Mouse (Mus musculus) hindbrain, embryonic 13.5 days (tissue): ENCODE measurements around the gene Trim27. TPM values are rescaled to one million over a fixed set of nuclear protein-coding genes. Genes with fewer than 3 reads are reported as not detected.
A peak's percentile ranks its signal among the peaks of the same experiment; 100 is the strongest.

ENCODE experiments used
- ATAC-seq: fragments of 200-750 bp; cut with Nextera tagmentation; 2 replicates; pipeline ENCODE4 v1.8.0; 2017; ENCODE audit warnings: moderate TSS enrichment; ENCODE audit not compliant: low FRiP score
- H3K27ac ChIP-seq: fragments of 300-500 bp; sonication (generic); 2 replicates; pipeline ENCODE4 v1.5.1; 2015; ENCODE audit warnings: inconsistent platforms, mild to moderate bottlenecking, moderate library complexity
- H3K27me3 ChIP-seq: fragments of 300-500 bp; sonication (generic); 2 replicates; pipeline ENCODE4 v1.6.1; 2015; ENCODE audit warnings: mild to moderate bottlenecking, inconsistent platforms
- H3K36me3 ChIP-seq: fragments of 300-500 bp; sonication (generic); 2 replicates; pipeline ENCODE4 v1.6.1; 2015; ENCODE audit warnings: mild to moderate bottlenecking, inconsistent platforms
- H3K4me1 ChIP-seq: fragments of 300-500 bp; sonication (generic); replicated peaks from 2 replicates; pipeline ENCODE4 v1.6.1; 2015; ENCODE audit warnings: inconsistent platforms
- H3K4me2 ChIP-seq: fragments of 300-500 bp; sonication (generic); 2 replicates; pipeline ENCODE4 v1.6.1; 2015; ENCODE audit warnings: inconsistent platforms, mild to moderate bottlenecking, moderate library complexity
- H3K4me3 ChIP-seq: fragments of 300-500 bp; sonication (generic); 2 replicates; pipeline ENCODE4 v1.5.1; 2015; ENCODE audit warnings: mild to moderate bottlenecking, inconsistent platforms
- H3K9ac ChIP-seq: fragments of 300-500 bp; sonication (generic); 2 replicates; pipeline ENCODE4 v1.6.1; 2015; ENCODE audit warnings: mild to moderate bottlenecking, inconsistent platforms
- H3K9me3 ChIP-seq: fragments of 300-500 bp; sonication (generic); 2 replicates; pipeline ENCODE4 v1.6.1; 2016; ENCODE audit warnings: inconsistent platforms
- WGBS: fragments of 180-500 bp; shearing (Covaris S2); methylation state at CpG from one replicate; pipeline ENCODE4 v1.1.7; 2015; 5-methylcytosine and 5-hydroxymethylcytosine counted together
- polyA plus RNA-seq: library from polyadenylated mRNA; unstranded; fragments of >200 nt; fragmentation: Nextera tagmentation; extraction: Ambion mirVana; gene quantifications from 2 replicates; pipeline ENCODE4 v1.2.1, GENCODE M21; 2015

Gene Trim27
- polyA plus RNA-seq, 1 experiment from 2014 or later, result 82.6 TPM

DNA sequence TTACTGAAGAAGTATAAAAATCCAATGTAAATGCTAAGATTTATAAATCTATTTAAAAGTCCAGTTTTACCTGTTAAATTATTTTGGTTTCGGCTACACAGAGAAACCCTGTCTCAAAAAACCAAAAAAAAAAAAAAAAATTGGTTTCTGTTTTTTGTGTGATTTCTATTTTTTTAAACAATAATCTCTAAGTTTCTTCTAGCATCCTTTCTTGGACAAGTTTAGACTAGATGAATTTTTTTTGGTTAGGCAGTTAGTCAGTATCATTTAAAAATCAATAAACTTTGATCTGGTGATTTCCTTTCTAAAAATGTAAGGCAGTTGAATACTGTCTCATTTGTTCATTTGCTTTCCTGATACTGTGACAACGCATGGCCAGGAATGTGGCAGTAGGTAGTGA, 19.1 kb downstream of the Trim27 start:
- Histone ChIP-seq H3K36me3 (peaks cover 6% of the 10 kb centered on the region), H3K27ac (no peak overlapping the region), H3K4me3 (no peak overlapping the region), H3K9ac (no peak overlapping the region), H3K4me2 (no peak overlapping the region; the same call in 1 of the 2 replicates), H3K9me3 (no peaks in the 10 kb centered on the region), H3K4me1 (peaks cover 6% of the 10 kb centered on the region; the same call in 1 of the 2 replicates), H3K27me3 (no peaks in the 10 kb centered on the region)
- ATAC-seq, result no peak
- WGBS, result 75% methylated on average over 2 of the region's 2 CpGs

DNA sequence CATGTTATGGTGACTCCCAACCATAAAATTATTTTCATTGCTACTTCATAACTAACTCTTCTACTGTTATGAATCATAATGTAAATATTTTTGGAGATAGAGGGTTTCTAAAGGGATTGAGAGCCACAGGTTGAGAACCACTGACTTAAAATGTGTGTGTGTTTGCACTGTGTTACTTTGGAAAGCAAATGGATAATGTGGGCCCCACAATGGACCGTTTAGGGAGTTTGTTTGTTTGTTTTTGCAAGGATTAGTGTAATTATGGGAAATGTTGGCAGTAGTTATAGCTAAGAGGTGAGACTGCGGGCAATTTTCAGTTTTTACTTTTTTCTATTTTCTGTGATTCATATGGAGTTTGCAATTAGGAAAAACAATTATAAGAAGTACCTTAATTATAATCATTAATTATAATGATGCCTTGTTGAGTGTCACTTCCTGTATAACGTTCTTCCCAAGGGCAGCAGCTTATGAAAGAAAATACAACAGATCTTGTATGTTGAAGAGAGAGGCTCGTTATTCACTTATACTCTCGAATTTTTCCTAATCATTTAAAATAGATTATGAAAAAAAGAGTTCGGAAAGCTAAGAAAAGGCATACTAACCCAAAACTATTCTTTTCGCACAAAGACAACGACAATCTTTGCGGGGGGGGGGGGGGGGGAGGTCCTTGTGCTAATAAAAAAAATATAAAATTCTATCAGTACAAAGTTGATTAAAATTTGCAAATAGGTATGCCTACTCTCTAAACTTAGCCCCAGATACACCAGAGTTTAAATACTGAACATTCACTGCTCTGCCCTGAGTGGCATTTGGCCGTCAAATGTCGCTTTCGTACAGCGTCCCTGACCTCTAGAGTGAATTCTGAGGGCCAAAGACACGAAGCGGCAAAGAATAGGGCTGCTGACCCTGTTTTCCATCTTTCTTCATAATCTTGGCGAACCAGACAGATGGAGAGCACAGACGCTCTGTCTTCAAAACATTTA, 20.1 kb downstream of the Trim27 start:
- Histone ChIP-seq H3K27ac (peak overlapping the region; percentile 67; the same call in 1 of the 2 replicates), H3K36me3 (no peaks in the 10 kb centered on the region; the same call in 1 of the 2 replicates), H3K4me2 (peak overlapping the region; percentile 68), H3K9ac (peak overlapping the region; percentile 55), H3K4me3 (peak overlapping the region; percentile 64), H3K4me1 (peaks cover 6% of the 10 kb centered on the region; the same call in 1 of the 2 replicates), H3K9me3 (0 out of 2 replicates have a peak, but pooled peaks cover 3% of the 10 kb centered on the region), H3K27me3 (no peaks in the 10 kb centered on the region)
- peak; percentile 63 for ATAC-seq
- 6% methylated on average over 17 of the region's 17 CpGs for WGBS

DNA sequence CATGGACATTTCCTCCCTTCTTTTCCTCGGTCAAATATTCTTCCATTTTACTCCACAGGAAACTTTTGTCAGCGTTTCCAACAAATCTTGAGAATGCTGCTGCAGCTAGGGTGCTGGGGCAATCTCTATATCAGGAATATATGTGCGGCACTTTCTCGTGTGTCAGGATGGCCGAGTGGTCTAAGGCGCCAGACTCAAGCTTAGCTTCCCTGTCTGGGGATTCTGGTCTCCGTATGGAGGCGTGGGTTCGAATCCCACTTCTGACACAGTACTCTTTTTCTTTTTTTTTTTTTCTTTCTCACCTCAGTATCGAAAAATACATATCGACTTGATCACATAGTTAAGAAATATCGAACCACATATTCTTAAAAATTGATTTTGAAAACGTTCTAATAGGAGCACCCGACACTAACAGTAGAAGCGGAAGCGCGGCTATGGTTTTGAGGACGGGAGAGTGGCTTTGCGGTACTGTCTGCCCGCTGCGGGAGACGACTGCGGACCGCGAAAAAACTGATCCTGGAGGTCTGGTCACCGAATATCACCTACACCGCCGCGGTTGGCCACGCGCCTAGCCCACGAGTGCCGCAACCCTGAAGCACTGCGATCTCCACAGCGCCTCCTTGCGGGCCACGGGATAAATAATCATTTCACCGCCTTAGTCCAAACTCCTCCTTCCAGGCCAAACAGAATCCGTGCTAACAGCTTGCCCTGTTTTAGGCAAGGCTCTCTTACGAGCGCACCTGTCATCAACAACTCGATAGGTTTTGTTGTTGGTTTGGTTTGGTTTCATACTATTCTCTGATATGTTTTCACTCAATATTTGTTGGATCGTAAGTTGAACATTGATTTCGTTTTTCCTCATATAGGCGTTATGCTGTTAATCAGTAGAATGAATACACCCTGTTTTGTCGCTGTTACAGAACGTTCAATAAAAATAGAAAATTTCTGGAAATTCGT, 21.1 kb downstream of the Trim27 start:
- Histone ChIP-seq H3K27me3 (no peaks in the 10 kb centered on the region), H3K9ac (peak overlapping the region; percentile 70), H3K36me3 (no peaks in the 10 kb centered on the region), H3K4me2 (peak overlapping the region; percentile 68), H3K9me3 (0 out of 2 replicates have a peak, but pooled peaks cover 3% of the 10 kb centered on the region), H3K4me3 (peak overlapping the region; percentile 64), H3K27ac (peak overlapping the region; percentile 79; the same call in 1 of the 2 replicates), H3K4me1 (peaks cover 6% of the 10 kb centered on the region; the same call in 1 of the 2 replicates)
- WGBS, result 5% methylated on average over 48 of the region's 48 CpGs
- ATAC-seq, result peak; percentile 98

DNA sequence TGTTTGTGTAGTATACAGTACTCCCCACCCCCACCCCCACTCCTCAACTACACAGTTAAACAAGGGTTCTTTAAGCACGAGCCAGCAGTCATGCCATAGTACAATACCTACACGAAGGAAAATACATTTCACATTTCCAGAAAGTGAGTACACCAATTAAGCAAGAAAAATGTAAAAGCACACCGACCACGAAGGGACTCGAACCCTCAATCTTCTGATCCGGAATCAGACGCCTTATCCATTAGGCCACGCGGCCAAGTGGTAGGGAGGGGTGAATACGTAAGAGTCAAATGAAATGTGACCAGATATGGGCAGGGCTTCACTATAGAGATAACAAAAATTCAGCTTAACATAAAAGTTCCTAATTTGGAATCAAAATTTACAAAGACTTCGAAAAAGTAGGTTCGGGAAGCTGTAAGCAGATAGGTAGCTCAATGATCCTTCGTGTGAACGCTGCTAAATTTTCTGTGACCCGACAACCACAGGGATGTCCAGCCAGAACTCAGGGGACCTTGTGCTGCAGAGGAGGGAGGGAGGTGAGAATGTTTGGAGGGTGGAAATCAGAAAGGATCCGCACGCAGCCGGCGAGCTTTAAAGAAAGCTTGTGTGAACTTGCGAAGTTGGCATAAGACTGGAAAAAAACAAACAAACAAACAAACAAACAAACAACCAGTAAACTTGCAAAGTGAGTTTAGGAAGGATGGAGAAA, 36.2 kb downstream of the Trim27 start:
- Histone ChIP-seq H3K9ac (no peak overlapping the region), H3K9me3 (no peaks in the 10 kb centered on the region)
- WGBS, result 1% methylated on average over 20 of the region's 20 CpGs

DNA sequence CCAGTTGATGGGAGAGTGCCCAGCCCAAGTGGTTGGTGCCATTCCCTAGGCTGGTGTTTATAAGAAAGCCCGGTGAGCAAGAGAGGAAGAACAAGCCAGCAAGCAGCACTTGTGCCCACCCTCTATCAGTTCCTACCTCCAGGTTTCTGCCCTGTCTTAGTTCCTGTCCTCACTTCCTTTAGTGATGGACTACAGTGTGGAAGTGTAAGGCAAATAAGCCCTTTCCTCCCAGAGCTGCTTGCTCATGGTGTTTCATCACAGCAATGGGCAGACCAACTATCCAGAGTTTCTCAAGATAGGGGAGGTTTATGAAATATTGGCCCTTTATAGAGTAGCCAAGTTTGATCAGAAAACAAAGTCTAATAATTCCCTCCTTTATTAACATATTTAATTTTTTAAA, 37.5 kb downstream of the Trim27 start:
- WGBS, result 75% methylated on average over 1 of the region's 1 CpGs
- no peak for ATAC-seq
- H3K4me1 ChIP-seq, result peaks cover 4% of the 10 kb centered on the region

More for the DNA sequence above, 36.2 kb downstream of the Trim27 start:
- Histone ChIP-seq H3K4me2 (peak overlapping the region; percentile 53), H3K4me3 (peak overlapping the region; percentile 34), H3K36me3 (no peaks in the 10 kb centered on the region), H3K4me1 (no peaks in the 10 kb centered on the region), H3K27ac (no peak overlapping the region), H3K27me3 (peaks cover 8% of the 10 kb centered on the region; the same call in 1 of the 2 replicates)
- ATAC-seq, result peak; percentile 76; the same call in 1 of the 2 replicates

DNA sequence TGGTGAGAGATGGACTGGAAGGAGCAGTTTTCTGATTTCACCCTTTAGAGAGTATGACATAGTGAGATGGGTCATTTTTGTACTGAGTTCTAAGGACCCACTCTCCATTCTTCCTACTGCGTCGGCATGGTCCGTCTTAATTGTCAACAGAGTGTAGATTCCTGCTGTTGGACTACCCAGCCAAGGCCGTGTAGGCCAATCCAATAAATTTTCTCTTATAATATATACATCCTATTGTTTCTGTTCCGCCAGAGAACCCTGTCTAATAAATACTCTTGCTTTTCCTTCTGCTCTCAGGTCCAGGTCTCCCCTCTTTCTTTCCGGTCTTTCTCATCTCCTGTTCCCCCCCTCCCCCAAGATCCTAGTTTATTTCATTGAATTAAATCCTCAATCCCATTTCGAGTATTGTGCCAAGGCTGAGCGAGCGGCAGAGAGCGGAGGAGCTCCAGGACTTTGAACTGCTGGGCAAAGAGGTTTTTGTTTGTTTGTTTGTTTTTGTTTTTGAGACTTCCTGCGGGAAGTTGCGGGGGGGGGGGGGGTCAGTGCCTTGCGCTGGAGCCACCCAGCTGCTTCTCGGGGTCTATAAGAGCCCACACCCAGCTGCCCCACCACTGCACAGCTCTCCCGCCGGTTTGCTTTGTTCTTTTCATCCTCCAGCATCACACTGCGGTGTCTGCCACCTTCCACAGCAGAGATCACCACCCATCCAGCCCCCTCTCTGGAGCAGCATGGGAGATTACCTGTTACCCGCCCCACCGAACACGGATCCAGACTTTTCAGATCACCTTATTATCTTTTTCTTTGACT, 42.6 kb downstream of the Trim27 start:
- peaks cover 11% of the 10 kb centered on the region for H3K4me1 ChIP-seq
- WGBS, result 2% methylated on average over 20 of the region's 20 CpGs

More for the DNA sequence above, 37.5 kb downstream of the Trim27 start:
- H3K9ac ChIP-seq, result no peak overlapping the region
- no peak overlapping the region for H3K27ac ChIP-seq
- H3K4me3 ChIP-seq, result no peak overlapping the region
- H3K9me3 ChIP-seq, result no peaks in the 10 kb centered on the region
- no peak overlapping the region for H3K4me2 ChIP-seq
- peaks cover 8% of the 10 kb centered on the region; the same call in 1 of the 2 replicates for H3K27me3 ChIP-seq
- no peaks in the 10 kb centered on the region for H3K36me3 ChIP-seq

DNA sequence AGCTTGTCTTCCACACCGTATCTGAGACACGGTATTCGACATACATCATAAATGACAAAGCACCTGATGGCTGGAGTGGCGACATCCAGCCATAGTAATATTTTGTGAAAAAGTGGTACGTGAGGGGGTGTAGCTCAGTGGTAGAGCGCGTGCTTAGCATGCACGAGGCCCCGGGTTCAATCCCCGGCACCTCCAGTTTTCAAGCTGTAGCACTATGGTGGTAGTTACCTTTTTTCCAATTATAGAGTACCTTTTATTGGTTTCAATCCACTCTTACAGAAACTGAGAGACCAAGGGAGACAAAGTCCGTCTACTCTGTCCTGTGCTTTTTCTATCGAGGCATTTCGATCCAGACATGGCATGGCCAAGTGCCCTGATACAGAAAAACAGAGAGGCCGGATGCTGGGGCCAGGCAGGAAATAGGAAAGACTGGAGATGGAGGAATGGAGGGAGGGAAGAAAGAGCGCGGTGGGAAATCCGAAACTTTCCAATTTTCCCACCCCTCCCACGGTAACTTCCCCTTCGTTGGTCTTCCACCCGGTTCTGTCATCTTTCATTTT, 43.3 kb downstream of the Trim27 start:
- WGBS, result under 1% methylated on average over 20 of the region's 20 CpGs
- H3K4me1 ChIP-seq, result peaks cover 11% of the 10 kb centered on the region

More for the DNA sequence above, 42.6 kb downstream of the Trim27 start:
- Histone ChIP-seq H3K9me3 (no peaks in the 10 kb centered on the region), H3K4me3 (peak overlapping the region; percentile 50), H3K27ac (peak overlapping the region; percentile 87), H3K9ac (peak overlapping the region; percentile 73), H3K36me3 (no peaks in the 10 kb centered on the region), H3K4me2 (peak overlapping the region; percentile 59), H3K27me3 (peaks cover 8% of the 10 kb centered on the region; the same call in 1 of the 2 replicates)
- ATAC-seq, result peak; percentile 95

DNA sequence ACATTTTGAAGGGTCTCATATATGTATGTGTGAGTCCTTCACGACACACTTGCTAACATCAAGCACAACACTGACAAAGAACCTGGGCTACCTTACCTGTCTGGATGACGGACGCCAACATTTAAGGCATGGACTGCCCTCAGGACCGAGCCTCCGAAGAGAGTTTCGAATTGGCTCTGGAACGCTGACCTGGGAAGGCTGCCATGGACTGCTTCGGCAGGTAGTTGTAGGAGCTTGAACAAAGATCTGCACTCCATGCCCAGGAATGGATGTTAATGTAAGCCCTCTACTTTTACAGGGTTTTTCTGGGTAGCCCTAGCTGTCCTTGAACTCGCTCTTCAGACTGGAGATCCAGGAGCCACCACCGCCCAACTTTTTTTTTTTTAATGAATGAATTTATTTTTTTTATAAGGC, 44.0 kb downstream of the Trim27 start:
- H3K4me3 ChIP-seq, result peak overlapping the region; percentile 50
- peaks cover 5% of the 10 kb centered on the region; the same call in 1 of the 2 replicates for H3K27me3 ChIP-seq
- H3K4me2 ChIP-seq, result peak overlapping the region; percentile 59
- peaks cover 11% of the 10 kb centered on the region for H3K4me1 ChIP-seq
- no peak overlapping the region for H3K27ac ChIP-seq
- no peaks in the 10 kb centered on the region for H3K9me3 ChIP-seq
- no peak for ATAC-seq
- no peaks in the 10 kb centered on the region for H3K36me3 ChIP-seq
- 3% methylated on average over 10 of the region's 10 CpGs for WGBS
- peak overlapping the region; percentile 40; the same call in 1 of the 2 replicates for H3K9ac ChIP-seq

More for the DNA sequence above, 43.3 kb downstream of the Trim27 start:
- peak overlapping the region; percentile 73 for H3K9ac ChIP-seq
- H3K4me2 ChIP-seq, result peak overlapping the region; percentile 59
- peak overlapping the region; percentile 87 for H3K27ac ChIP-seq
- ATAC-seq, result peak; percentile 94
- H3K27me3 ChIP-seq, result peaks cover 5% of the 10 kb centered on the region; the same call in 1 of the 2 replicates
- no peaks in the 10 kb centered on the region for H3K36me3 ChIP-seq
- H3K9me3 ChIP-seq, result no peaks in the 10 kb centered on the region
- H3K4me3 ChIP-seq, result peak overlapping the region; percentile 50

DNA sequence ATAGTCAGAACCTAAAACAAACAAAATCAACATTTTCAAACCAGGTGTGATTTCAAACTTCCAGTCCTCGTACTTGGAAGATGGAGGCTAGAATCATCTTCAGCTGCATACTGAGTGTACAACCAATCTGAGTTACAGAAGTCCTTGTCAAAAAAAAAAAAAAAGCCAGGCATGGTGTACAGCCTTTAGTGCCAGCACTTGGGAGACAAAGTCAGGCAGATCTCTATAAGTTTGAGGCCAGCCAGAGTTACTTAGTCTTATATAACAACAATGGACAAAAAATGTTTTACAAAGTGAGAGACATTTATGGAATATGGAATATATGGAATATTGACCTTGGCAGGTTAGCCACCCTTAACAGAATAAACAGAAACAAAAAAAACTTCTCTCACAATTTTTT, 45.1 kb downstream of the Trim27 start:
- Histone ChIP-seq H3K4me1 (peaks cover 11% of the 10 kb centered on the region), H3K27ac (no peak overlapping the region), H3K27me3 (peaks cover 3% of the 10 kb centered on the region; the same call in 1 of the 2 replicates), H3K4me3 (no peak overlapping the region), H3K9ac (no peak overlapping the region), H3K9me3 (no peaks in the 10 kb centered on the region), H3K4me2 (no peak overlapping the region), H3K36me3 (no peaks in the 10 kb centered on the region)
- no peak for ATAC-seq
- 74% methylated on average over 1 of the region's 1 CpGs for WGBS

DNA sequence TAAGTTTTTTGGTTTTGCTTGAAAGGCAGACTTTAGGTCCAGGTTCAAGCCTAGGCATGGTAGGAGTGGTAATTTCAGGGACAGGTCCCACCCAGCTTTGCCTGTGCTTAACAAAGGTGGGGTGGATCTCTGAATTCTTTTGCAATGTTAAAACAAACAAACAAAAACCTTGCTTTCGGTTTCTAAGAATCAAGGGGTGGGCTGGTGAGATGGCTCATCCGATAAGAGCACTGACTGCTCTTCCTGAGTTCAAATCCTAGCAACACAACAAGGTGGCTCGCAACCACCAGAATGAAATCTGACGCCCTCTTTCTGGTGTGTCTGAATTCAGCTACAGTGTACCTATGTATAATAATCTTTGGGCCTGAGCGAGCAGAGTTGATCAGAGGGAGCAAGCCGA, 46.0 kb downstream of the Trim27 start:
- Histone ChIP-seq H3K4me1 (peaks cover 11% of the 10 kb centered on the region), H3K4me2 (no peak overlapping the region), H3K4me3 (no peak overlapping the region), H3K36me3 (no peaks in the 10 kb centered on the region), H3K9ac (no peak overlapping the region), H3K27ac (no peak overlapping the region), H3K9me3 (no peaks in the 10 kb centered on the region), H3K27me3 (no peaks in the 10 kb centered on the region)
- no peak for ATAC-seq
- WGBS, result 73% methylated on average over 6 of the region's 6 CpGs
